Mouse (Mus musculus): ENCODE measurements at regions not wholly inside any gene's neighbourhood (a gene's known extent, or its start where the extent isn't known, plus 50 kb on each side); places are given as distances from the start of the nearest gene placed in this dataset.

DNA sequence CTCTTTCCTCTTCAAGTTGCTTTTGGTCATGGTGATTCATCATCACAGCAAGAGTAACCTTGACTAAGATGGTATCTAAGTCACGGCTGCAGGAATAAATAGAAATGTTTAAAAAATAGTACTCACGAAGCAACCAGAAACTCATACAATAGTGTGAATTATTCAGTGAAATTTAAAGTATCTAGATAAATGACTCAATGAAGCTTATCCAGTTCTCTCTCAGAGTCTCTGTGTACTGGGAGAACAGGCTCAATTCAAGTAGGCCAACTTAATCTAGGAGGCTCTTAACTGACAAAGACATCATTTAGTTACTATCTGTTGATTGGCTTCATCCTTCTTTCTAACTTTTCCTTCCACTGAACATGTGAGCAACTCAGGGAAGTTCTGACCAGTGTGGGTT is 175.5 kb upstream of the Pcdh15 start:
- DNase-seq: no peak

DNA sequence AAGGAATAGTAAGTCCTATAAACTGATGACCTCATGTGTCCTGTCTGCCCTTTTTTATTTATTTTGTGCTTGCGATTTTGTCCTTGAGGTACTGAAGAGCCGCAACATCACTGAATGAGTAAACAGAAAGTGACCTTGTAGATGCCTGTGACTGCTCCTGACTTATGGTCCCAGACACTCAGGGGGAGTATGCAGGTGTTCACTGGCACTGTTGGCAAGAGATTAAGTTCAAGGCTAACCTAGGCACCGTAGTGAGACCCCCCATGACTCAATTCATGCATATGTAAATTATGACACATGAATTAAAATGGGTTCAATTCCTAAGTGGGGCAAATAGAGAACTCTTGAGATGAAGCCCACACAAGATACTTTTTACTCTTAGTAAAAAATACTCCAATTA is 142.2 kb upstream of the Pcdh15 start:
- DNase-seq: no peak

DNA sequence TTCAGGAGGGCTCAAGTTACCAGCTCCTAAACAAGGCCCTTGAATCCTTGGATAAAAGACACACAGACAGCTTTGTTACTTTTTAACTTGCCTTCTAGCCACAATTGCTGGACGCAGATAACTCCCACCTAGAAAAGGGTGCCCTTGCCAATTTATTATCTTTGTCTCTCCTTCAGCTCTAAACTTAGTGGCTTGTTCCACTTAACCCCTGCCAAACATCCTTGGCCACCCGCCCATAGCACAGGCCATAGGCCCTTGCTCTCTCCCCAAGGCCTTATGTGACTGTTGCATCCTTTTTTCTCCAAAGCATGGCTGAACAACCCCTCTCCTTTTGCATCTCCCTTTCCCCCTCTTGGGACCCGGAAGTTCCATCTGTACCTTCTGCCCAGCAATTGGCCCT is 139.1 kb upstream of the Pcdh15 start:
- no peak for DNase-seq

DNA sequence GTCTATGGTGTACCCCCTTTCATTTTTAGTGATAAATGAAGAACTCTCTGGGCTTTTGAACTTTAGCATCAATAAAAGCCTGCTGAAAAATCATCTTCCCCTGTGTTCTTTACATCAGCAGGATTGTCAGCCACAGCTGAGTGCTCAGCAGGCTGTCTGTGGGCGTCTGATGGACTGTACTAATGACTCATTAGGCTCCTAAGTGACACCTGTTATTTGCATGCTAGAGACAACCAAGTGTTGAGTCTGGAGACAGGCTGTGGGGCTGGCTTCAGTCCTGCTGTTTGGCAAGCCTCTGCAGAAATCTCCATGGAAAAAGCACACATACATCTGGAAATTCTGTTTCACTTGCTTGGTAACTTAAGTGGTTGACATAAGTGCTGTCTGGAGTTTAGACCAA is 117.8 kb upstream of the Pcdh15 start:
- DNase-seq: no peak

DNA sequence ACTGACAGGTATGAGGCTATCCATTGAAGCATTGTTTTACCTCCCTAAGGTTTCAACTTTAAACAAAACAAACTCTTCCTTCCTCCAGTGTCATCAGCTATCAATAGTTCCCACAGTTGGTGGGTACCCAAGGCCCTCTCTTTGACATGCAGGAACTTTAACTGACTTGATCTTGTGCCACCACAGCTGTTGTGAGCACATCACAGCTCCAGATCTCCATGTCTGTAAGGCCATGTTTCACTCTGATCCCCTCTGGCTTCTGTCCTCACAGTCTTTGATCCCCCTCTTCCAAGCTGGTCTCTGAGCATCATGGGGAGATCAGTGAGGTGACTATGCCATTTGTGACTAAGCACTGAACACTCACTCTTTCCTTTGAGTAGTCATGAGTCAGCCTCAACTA is 110.8 kb upstream of the Pcdh15 start:
- no peak for DNase-seq

DNA sequence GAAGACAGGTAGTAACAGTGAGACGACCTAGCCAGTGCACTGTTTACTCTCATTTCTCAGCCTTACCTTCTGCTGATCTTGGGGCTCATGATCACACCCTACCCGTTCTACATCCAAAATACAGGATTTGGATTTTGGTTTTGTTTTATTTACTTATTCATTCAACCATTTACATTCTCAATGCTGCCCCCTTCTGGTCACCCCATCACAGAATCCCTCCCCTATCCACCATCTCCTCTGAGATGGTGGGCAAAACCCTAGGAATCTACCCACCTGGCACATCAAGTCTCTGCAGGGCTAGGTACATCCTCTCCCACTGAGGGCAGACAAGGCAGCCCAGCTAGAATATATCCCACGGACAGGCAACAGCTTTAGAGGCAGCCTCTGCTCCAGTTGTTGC is 88.2 kb upstream of the Pcdh15 start:
- peak; percentile 4 for DNase-seq

DNA sequence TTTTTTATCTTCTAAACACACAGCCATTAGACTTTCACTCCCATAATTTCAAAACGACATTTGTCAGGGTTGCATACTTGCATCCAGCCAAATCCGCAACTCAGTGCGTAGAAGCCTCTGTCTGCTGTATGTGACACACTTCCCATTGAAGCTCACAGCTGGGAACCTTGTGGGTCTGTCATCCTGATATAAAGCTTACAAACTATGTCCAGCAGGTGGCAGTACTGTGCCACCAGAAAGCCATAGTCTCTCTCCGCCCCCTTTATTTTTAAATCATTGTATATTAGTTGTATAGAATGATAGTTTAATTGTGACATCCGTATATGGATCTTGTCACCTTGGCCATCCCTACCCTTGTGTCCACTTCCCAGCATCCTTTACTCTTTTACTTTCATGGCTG is 87.3 kb upstream of the Pcdh15 start:
- peak; percentile 23 for DNase-seq

DNA sequence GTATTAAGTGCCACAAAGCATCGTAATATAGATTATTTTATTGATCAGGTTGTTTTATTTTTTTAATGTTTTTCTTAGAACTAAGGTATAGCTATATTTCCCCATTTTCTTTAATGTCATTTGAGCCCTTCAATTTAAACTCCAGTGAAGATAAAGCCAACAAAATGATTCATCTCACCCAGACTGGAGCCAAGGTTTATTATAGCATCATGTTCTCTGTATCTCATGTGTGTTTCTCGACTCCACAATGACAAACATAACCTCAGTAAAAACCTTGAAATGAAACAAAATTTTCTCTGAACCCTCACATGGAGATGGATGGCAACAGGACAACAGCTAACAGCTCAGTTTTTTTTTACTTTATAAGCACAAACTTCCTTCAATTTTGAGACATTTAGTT is 61.7 kb upstream of the Pcdh15 start:
- DNase-seq: no peak

DNA sequence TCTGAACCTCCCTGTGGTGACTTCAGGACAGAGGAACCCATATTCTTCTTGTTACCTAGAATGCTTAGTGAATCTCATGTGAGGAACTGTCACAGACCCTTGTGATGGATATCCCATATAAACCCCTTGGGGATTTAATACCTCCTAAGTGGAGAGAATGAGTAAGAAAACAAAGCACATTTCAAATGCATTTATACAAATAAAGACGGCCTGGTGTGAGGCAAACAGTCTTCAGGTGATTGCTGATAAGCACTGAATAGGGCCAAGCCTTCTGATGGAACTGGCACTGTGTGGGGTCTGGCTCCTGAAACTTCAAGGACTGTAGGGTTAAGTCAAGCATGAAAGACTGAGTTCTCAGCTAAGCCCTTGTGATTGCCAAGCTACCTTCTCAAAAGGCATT is 59.6 kb upstream of the Pcdh15 start:
- no peak for DNase-seq

Data from retina, postnatal 1 day (tissue).